Mouse (Mus musculus): ENCODE data around the gene Nek11.

Gene Nek11

DNA sequence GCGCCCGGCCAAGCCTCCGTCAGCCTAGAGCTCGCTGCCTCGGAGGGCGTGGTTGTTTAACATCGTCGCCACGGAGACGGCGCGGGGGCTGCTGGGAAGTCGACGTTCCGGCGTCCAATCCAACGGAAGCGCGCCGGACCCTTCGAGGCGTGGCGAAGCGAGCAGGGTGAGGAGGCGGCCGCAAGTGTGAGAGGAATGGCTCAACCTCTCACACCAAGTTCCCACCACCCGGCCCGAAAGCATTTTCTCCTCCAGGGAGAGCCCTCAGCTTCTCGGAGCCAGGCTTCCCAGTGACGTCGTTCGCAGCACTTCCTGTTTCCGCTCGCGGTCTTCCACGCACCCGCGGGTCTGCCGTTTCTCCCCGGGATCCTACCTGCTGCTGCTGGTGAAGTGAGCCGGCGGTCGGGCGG, at the start of gene Nek11, which contains the start of gene Aste1:
Nek11 (minus strand) TSS at position 307 of the 410 bp plus-strand sequence.
Aste1 (plus strand) TSS at position 175 of the 410 bp plus-strand sequence.
- DNase-seq (ENCODE audit: low spot score): peak; percentile 97

DNA sequence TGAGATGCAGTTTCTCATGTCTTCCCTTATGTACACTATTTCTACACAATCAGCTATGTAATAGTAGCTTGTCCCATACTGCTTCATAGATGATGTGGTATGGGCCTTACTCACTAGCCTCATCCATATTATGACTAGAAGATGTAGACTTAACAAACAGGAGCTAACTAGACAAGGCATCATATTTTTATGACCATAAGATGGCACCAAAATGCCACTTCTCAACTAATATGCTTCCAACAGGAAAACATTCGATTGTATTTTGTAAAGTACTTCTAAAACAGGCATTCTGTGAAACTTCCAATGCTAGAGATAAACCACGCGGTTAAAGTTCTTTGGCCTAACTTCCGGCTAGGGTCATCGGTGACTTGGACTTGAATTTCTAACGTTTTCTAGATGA, 13.2 kb upstream of the Nek11 start:
- no peak for DNase-seq (ENCODE audit: low spot score)

DNA sequence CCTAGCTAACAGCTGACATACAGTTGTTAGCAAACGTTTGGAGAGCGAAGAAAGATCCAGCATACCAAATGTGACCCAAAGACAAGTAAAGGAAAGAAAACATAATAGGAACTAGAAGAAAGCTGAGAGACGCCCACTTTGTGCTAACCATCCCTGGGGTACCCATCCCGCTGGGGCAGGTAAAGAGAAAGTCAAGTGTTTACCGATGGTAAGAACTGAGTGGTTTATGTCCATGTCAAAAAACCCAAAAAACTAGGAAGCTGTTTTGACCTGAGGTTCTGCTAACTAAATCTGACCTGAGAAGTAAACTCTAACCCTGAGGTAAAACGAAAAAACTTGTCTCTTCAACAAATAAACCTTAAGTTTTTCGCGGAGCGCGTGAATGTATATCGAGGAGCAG, 604 bp downstream of the Nek11 start:
- DNase-seq (ENCODE audit: low spot score): no peak

DNA sequence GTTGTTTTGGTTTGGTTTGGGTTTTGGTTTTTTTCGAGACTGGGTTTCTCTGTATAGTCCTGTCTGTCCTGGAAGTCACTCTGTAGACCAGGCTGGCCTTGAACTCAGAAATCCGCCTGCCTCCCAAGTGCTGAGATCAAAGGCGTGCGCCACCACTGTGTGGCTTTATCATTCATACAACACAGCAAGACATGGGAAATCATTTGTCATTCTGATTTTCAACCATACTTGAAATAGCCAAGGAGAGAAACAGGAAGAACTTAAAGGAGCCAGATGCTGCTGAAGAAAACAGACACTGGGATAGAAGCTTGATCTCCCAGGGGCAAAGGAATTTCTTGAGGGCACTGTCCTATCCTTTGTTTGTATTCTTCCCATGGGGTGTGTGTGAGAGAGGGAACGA, 4.7 kb downstream of the Nek11 start:
- DNase-seq (ENCODE audit: low spot score): no peak

DNA sequence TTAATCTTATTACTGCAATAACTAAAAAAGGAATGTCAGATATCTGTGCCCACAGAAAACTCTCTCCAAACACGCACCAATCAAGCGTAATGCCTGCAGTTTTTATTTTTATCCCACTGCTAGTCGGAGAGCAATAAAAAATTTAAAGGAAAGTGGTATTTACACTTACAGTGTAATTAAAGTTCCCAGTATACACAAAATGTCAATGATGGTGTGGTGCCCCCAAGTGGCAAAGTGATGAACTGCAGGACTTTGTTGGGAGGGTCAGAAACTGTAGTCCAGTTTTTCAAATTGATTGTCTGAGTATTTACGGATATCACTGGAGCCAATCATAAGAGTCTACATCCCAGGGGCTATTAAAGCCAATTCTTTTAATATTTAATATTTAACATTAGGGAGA, 6.0 kb downstream of the Nek11 start:
- peak; percentile 88 for DNase-seq (ENCODE audit: low spot score)

DNA sequence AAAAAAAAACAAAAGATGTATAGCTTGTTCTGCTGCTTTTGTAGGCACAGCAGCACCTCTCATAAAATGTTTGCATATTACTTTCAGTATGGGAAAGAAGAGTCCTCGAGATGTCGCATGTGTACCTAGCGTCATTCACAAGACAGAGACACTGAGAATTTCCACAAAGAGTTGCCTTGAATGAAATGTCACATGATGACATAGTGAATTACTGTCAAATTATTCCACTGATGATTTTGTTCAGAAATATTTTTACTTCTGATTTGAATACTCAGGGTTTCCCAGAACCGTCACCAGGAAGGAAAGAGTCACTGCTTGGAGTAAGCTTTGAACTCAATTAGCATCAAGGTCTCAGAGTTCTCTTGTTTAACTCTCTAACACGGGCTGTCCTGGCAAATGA, 7.9 kb downstream of the Nek11 start:
- no peak for DNase-seq (ENCODE audit: low spot score)

DNA sequence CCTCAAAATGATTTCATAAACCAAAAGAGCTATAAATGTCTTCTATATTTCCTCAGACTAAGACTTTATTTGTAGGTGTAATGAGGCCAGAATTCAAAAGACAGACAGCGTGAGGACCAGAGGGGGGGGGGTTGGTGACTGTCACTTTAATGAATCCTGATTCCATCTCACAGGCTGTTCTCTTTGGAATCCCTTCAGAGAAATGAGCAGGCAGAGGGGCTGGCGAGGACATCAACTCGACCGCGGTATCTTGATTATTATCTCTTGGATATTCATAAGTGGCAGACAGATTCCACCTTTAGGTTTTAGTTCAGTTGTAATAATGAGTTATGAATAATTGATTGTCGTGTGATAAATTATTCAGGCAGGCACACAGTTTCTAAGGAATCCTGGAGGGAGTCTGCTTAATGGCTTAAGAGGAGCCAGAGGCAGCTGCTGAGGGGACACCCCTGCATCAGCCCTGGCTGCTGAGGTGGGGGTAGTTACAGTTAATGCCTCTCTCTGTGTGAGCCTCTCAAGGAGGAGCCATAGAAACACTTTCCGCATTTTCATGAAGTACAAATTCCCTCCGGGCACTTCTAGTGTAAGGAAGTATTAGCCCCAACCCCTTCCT, 15.7 kb downstream of the Nek11 start:
- no peak for DNase-seq (ENCODE audit: low spot score)

DNA sequence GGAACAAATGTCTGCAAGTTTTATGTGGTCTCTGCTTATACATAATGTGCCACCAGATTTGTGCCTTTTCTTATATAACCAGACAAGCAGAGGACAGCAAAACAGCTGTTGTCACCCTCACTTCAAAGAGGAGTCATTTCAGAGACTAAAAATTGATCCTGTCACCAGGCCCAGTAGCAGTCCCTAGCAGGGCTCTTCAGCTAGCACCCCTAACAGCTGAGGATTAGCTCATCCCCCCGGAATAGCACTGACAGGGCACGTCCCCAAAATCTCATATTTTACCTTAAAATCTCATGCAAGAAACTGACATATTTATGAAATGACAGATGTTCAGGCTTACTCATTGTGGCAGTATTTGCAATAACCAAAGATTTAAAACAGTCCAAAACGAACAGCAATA, 17.7 kb downstream of the Nek11 start:
- DNase-seq (ENCODE audit: low spot score): no peak

DNA sequence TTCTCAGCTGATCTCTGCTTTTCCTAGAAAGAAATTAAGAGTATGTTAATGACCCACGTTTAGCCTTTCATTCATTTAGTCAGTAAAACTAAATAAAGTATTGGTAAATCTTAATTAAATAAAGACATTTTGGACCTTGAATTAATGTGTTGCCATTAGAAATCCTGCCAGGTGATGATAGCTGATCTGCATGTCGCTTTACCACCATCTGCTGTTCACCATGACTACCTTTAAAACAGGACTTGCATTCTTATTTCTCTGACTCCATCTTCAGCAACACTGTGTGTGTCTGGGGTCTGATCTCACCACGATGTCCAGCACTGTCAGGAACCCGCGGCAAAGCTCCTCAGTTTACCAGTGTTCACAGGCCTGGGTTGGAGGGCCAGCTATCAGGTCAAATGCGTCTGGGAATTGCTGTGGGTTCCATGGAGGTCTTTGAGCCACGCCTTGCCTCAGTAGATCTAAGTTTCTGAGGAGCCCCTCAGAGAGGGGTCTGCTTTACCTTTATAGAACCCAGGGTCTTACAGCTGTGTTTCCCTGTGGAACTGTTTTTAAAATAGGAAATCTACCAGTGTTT, 18.3 kb downstream of the Nek11 start:
- DNase-seq (ENCODE audit: low spot score): no peak

DNA sequence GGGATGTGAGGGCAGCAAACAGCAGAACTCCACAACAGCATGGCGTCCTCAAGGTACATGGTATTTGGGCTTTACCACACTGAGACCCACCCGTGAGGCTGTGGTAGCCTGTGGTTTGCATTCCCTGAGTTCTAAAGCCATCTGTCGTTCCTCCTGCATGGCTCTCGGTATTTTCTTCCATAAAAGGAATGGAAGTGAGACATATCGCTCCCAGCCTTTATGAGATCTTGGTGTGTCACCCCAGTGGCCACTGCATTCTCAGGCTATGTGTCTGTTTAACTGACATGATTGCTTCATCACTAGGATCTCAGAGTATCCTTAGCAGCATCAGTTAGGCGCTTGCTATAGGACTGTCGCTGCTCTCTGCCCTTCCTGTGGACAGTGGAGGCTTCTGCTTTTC, 18.9 kb downstream of the Nek11 start:
- DNase-seq (ENCODE audit: low spot score): no peak

DNA sequence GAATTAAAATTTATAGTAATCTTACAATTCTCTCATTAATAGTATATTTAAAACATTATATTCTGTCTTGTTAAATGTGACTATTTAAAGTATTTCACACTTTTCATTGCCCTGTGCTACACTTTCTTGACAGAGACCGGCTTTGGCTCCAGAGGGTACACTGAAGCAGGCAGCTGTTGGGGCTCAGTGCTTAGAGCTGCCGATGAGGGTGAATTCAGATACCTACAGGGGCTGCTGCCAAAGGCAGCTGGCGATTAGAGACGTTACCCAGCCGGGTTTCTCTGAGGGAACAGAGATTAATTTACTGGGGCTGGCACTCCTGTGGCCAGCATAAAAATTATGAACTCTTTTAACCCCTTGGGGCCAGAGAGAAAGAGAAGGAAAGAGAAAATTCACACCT, 21.0 kb downstream of the Nek11 start:
- DNase-seq (ENCODE audit: low spot score): no peak

DNA sequence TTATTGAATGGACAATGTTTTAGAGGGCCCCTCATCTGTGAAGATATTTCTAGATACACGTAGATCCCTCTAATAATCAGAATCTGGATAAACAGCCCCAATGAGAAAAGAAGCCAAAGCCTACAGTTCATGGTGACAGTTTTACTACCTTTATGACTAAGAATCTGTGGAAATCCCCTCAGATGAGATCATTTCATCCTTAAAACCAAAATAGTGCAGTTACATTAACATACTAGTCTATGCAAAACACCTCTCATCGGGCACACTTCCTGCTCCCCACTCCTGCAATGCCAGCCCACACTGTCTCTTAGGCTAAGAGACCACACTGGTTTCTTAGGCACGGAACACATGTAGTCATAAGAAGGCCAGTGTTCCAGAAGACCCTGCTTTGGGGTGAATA, 26.7 kb downstream of the Nek11 start:
- DNase-seq (ENCODE audit: low spot score): no peak

DNA sequence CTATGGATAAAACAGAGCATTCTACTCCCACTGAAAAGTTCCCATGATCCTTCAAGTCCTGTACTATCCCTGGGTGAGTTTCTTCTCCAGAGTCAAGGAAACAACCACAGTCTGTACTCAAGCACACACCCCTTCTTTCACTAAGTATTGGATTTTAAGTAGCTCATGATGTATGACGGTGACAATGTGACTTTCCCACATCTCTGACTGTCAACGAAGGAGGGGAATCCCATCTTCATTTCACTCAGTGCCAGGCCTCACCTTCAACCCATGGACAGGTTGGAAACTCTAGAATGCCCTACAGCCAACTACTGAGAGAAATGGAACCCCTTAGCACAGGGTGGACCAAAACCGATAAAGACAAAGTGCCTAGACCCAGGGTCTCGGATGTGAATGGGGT, 29.1 kb downstream of the Nek11 start:
- DNase-seq (ENCODE audit: low spot score): no peak

DNA sequence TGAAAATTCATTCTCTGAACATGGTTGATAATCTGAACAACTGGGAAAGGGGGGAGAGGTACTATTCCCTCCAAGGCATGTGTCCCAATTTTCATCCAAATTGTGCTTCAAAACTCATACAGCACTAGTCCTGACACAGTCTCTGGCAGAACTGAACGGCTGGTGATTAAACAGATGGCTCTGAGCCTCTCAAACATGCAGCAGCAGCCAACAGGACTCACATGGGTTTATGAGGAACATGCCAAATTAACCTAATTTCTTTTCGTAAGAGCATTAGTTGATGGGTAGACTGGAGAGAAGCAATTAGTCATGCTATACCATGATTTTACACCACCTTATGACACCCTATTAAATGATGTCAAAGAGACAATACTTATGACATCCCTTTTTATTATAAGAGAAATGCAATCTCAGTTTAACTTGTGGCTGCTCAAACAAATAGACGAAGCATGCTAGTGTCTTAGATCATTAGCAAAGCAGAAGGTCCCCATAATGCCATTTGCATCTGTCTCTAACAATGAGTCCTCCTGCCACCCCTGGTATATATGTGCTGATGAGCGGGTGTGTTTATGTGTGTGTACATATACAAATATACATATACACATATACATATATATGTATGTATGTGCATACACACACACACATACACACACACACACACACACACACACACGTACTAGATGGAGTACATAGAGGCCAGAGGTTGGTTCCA, 31.6 kb downstream of the Nek11 start:
- no peak for DNase-seq (ENCODE audit: low spot score)

DNA sequence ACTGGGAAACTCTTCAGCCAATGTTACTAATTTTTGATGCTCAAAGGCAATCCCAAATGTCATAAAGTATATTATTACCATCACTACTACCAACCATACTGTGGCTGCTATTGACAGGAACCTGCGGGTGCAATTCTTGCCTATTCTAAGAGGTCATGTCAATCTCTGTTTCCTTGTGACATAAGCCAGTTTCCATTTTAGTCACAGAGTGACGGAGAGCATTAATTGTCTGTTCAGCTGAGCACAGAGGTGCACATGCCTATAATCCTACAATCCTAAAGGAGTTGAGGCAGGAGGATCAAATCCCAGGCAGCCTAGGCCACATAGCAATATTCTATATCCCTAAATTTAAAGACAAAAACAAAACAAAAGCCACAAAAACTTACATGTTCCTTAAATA, 33.1 kb downstream of the Nek11 start:
- DNase-seq (ENCODE audit: low spot score): no peak

DNA sequence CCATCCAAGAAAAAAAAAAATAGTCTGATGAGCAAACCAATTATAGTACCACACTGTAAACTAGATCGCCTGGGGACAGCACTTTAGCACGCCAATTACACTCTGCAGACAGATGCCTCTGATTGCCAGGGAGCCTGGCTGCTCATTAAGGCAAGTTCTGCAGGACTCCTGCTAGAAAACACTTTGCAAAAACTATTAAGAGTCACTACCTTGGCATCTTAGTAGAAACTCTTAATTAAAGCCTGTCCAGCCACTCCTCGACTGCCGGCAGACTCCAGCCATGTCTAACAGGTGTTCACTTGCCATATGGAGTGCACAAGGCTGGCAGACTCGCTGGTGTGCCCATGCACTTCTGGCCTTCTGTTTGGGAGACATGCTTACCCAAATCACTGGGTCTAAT, 46.3 kb downstream of the Nek11 start:
- no peak for DNase-seq (ENCODE audit: low spot score)

DNA sequence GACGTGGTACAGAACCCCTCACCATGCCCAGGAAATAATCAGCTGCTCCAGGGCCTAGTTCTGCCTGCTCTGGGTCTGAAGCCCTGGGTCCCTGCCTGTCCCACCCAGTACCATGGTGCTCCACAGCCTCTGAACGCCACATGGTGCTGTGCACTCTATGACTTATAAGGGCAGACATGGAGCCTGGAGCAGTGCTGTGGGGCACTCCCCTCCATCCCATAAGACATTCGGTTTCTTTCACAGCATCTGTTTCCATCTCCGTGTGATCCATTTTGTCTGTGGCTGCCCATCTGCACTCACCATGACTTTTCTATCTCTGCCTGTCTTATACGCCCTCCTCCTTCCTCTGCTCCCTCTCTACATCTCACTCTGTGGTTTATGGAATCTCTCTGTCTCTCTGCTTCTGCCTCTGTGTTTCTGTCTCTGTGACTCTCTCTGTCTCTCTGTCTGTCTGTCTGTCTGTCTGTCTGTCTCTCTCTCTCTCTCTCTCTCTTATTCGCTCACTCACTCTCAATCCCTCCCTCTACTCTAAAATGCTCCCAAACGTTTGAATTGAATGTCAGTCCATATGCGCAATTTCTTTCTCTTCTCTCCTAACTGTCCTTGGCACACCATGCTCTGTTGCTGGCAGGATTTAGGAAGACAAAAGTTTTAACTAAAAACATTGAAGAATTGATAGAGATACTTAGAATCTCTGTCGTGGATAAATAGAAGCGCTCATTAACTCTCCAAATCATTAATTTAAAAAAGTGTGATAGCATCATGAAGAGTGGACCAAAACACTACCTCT, 46.9 kb downstream of the Nek11 start:
- DNase-seq (ENCODE audit: low spot score): no peak

DNA sequence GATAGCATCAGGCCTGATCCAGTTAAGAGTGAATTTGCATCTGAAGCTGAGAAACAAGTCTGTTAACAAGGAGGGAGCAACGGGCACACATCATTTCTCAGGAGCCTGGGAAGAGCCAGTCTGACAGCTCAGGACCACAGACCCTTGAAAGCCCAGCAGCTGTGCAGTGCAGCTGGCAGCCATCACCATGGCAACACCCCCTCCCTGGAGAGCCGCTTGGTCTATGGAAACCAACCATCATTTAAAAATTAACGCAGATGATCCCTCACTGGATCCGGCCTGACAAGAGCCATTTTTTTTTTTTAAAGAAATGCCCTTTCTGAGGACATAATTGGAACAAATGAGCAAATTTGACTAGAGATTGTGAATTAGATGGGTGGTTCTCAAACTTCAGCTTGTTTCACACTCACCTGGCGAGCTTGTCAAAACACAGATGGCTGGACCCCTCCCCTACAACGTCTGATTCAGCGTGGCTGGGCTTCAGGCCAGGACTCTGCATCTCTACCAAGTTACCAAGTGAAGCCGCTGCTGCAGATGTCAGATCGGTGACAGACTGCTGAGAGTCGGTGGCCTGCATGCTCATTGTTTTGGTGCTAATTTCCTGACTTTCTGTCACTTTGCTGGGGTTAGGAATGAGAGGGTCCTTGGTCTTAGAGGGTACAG, 52.2 kb downstream of the Nek11 start:
- no peak for DNase-seq (ENCODE audit: low spot score)

DNA sequence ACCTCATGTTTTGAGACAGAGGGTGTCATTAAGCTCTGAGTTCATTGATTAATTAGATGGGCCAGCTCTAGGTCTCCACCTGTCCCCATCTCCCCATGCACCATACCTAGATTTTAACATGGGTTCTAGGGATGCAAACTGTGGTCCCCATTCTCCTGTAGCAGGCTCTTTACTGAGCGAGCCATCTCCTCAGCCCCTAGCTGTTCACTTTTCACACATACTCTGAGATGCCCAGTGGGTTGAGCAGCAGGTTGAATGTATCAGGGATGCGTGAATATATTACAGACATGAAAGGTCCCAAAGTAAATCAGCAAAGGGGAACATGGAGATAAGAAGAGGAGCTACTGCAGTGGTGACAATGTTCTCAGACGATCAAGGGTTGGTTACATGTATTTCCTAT, 52.8 kb downstream of the Nek11 start:
- no peak for DNase-seq (ENCODE audit: low spot score)

DNA sequence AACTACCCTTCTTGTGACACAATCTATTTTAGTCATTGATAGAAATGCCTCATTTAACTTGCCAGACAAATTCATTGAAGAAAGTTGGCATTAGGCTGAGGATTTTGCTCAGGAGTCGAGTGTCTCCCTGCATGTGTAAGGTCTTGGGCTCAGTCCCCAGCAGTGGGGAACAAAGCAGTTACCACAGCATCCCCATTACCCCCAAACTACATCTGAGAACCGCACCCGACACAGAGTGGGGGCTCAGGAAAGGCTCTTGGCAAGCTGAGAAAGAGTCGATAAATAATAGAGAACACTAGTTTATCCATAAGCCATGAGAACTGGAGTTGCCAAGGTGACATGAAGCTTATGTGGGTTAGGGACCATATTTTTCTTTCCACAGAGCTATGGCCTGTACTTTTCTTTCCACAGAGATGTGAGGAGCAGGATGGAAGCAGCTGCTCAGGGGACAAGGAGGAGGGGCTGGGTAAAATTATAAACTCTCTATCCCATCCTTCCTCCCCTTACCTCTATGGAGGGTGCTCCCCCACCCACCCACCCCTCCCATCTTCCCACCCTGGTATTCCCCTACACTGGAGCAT, 62.8 kb downstream of the Nek11 start:
- no peak for DNase-seq (ENCODE audit: low spot score)

DNA sequence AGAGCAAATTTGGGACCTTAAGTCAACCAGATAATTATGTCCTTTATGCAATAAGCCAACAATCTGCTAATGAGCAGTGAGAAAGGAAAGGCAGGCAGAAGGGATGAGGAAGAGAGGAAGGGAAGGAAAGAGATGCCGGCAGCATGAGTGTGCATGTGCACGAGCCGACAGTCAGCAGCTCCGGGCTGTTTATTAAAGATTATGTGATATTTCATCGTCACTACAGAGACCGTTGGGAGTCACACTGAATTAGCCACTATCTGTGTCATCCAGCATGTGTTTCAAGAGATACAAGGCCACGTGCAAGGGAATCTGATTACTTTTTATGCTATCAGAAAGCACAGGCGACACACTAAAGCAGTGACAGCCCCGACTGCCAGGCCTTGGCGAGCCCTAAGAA, 73.5 kb downstream of the Nek11 start:
- DNase-seq (ENCODE audit: low spot score): no peak

DNA sequence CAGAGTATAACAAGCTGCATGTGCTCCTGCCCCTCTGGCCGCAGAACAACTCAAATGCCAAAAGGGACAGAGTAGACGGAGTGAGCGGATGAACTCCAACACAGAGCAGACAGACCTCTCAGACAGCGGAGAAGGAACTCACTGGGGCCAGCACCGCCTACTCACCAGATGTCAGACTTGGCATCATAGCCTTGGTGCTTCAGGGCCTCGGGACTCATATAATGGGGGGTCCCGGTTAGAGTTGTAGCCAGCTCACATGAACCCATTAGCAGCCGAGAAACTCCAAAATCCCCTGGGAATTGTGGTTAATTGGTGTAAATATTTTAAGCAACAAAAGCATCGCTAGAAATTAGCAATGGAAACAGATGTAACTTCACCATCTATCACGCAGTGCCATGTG, 82.1 kb downstream of the Nek11 start:
- no peak for DNase-seq (ENCODE audit: low spot score)
